Mouse (Mus musculus): ENCODE data around the gene 4930453N24Rik. TPM values are rescaled to one million over a fixed set of nuclear protein-coding genes. Genes with fewer than 3 reads are reported as not detected.

4930453N24Rik gene
- polyA plus RNA-seq (2012; rRNA removed; ENCODE audit: low replicate concordance), result 1.6 and 3.4 TPM in 2 replicates

DNA sequence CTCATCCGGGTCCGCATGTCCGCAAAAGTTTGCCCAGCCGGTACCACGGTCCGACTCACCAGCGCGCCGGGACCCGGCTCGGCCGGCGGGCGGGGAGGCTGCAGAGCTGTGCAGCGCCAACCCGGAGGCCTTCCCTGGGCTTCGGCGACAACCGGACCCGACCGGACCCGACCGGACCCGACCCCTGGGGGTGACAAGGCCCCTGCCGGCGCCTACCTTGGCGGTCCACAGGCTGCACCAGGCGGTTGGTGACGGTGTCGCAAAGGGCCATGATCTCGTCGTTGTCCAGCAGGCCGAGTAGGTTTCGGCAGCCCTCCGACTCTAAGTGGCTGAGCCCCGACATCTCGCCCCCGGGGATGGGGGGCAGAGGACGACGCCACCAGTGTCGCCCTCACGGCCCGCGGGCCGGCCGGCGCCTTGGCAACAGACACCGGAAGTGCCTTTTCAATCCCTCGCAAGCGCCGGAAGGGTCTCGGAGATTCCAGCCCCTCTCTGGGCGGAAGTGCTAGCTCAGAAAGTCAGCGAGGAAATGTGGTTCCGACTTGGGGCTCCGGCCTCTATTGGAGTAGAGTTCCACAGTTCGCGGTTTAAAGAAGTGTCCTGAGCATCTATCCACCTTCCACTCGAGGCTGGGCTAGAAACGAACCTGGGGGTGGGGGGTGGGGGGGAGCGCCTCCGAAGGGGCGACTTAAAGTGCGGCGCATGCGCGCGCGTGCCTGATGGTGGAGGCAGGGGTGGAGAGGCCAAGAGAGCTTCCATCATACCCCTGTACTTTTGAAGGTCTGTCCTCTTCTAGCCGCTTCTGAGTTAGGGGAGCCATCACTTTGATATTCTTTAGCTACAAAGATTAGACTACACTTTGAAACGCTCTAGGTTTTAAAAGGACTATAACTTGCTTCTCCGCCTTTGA is at the start of gene 4930453N24Rik:
TSS of gene 4930453N24Rik (minus strand) at position 641 of the 910 bp plus-strand sequence.

Other genes starting within 250 kb of the 4930453N24Rik start
- gene Csnka2ip, start 168.8 kb downstream of the 4930453N24Rik start, polyA plus RNA-seq (2012; rRNA removed; ENCODE audit: low replicate concordance), result not detected in 2 replicates
- gene Zfp654, start 80.5 kb upstream of the 4930453N24Rik start, polyA plus RNA-seq (2012; rRNA removed; ENCODE audit: low replicate concordance), result 0.12 and 0.13 TPM in 2 replicates
- gene Cggbp1, start 80.8 kb upstream of the 4930453N24Rik start, polyA plus RNA-seq (2012; rRNA removed; ENCODE audit: low replicate concordance), result 1.7 and 1.9 TPM in 2 replicates

All from duodenum, adult 2 months (tissue).